Comparison of ENCODE assay signal across 8 mouse cellular contexts in the genomic region with DNA sequence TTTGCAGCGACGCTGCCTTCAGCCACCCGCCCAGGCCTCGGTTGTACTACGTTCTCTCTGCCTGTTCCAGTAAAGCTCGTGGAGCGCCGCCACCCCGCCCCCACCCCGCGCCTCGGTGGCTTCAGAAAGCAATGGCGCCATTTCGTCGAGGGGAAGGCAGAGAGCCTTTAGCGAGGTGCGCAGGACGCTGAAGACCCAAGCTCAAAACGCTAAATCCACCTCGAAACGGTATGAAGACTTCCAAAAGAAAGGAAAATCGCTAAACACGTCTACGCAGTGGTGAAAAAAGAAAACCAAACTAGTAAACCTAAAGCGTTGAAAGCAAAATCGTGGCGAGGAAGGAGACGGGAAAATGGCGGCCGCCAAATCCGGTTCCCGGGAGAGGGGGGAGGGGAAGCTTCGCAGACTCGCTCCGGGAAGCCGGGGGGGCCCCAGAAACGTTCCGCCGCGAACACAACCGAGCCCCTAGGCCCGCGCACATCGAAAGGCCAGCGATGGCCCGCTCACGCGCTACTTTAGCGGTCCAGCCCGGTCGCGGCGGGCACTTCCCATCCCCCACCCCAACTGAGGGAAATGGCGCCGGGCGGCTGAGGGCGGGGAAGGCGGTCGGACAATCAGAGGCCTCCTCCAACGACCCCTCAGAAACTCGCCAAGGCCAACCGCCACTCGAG. TPM values are rescaled to one million over a fixed set of nuclear protein-coding genes. Genes with fewer than 3 reads are reported as not detected.
DNase-seq lines count a peak whose midpoint lies in the region; ATAC-seq lines count a peak whose summit lies in the region.

No protein-coding gene starts in this region.

- under 1% methylated on average over 60 of the region's 63 CpGs for WGBS in intestine, embryonic 16.5 days

- intact Hi-C loops in gastrocnemius, postnatal 36 days (cut with DNase I): loop anchor here (5.0 kb wide), 1 partner anchor 753 kb away; the partner anchor contains the start of gene Hoxa7
- intact Hi-C loops in left cerebral cortex, postnatal 25 days (cut with DNase I): loop anchor here (1.0 to 2.0 kb wide), 2 partner anchors 84 to 111 kb away; no protein-coding TSS in a partner anchor

- DNase-seq in adrenal gland, adult 2 months: peak; percentile 88
- peak; percentile 62 for DNase-seq in embryo, embryonic 11.5 days (ENCODE audit: low read depth, low spot score)
- peak; percentile 62 to 78 for DNase-seq in gastrocnemius, postnatal 36 days
- DNase-seq in left cerebral cortex, postnatal 25 days (ENCODE audit: low spot score in 2 of 2): peak; percentile 68 to 77
- DNase-seq in mesoderm, embryonic 11.5 days (ENCODE audit: low read depth, low spot score): peak; percentile 84
- peak; percentile 44 to 52 for DNase-seq in right cerebral cortex, postnatal 36 days (ENCODE audit: low spot score in 2 of 2)
- DNase-seq in urinary bladder, postnatal 4 days (ENCODE audit: low spot score in 2 of 2): peak; percentile 65 to 74

- no peaks in the 10 kb centered on the region for H3K9me3 ChIP-seq in intestine, embryonic 16.5 days (ENCODE audit: control insufficient read depth, low read length)

- no peaks in the 10 kb centered on the region for H3K27me3 ChIP-seq in intestine, embryonic 16.5 days (replicated peaks; ENCODE audit: control insufficient read depth, insufficient read depth, low read length)

- H3K9ac ChIP-seq in intestine, embryonic 16.5 days (ENCODE audit: low read depth, low read length): peak overlapping the region; percentile 99

- peak overlapping the region; percentile 97 for H3K4me3 ChIP-seq in intestine, embryonic 16.5 days (ENCODE audit: low read length)

- H3K36me3 ChIP-seq in intestine, embryonic 16.5 days (ENCODE audit: control insufficient read depth, insufficient read depth, low read length): peaks cover 7% of the 10 kb centered on the region; the same call in 1 of the 2 replicates

- peak; percentile 30 for ATAC-seq in intestine, embryonic 16.5 days

- peak overlapping the region; percentile 100 for H3K27ac ChIP-seq in intestine, embryonic 16.5 days (ENCODE audit: low read length)

- no peak overlapping the region for H3K4me2 ChIP-seq in intestine, embryonic 16.5 days (ENCODE audit: low read depth, low read length)

- H3K4me1 ChIP-seq in intestine, embryonic 16.5 days (ENCODE audit: control insufficient read depth, insufficient read depth, low read length): peaks cover 25% of the 10 kb centered on the region

RNA-seq across cellular contexts. Expression of gene Hnrnpa2b1, which starts 0.7 kb away (rescaled TPM):
- total RNA-seq in adrenal gland, adult 2 months (2021): 100 to 1,000 TPM; 435 to 575 TPM
- 35.2 and 41.0 TPM in 2 replicates for polyA plus RNA-seq in adrenal gland, adult 2 months (2012; rRNA removed)
- total RNA-seq in gastrocnemius, postnatal 36 days (2021): 100 to 1,000 TPM; 284 to 312 TPM
- 1,302 and 1,450 TPM in 2 replicates for polyA plus RNA-seq in intestine, embryonic 16.5 days (2015; fragmentation: Nextera tagmentation; extraction: Ambion mirVana)
- total RNA-seq in left cerebral cortex, postnatal 25 days (2021): 100 to 1,000 TPM; 422 to 444 TPM

RNA-seq across cellular contexts. Expression of gene Cbx3, which starts 1.1 kb away (rescaled TPM):
- 10 to 100 TPM; 58.8 to 97.3 TPM for total RNA-seq in adrenal gland, adult 2 months (2021)
- 5.3 and 5.9 TPM in 2 replicates for polyA plus RNA-seq in adrenal gland, adult 2 months (2012; rRNA removed)
- 10 to 100 TPM; 34.4 to 43.0 TPM for total RNA-seq in gastrocnemius, postnatal 36 days (2021)
- 266 and 290 TPM in 2 replicates for polyA plus RNA-seq in intestine, embryonic 16.5 days (2015; fragmentation: Nextera tagmentation; extraction: Ambion mirVana)
- 100 to 1,000 TPM; 134 to 138 TPM for total RNA-seq in left cerebral cortex, postnatal 25 days (2021)

RNA-seq across cellular contexts. Expression of gene Nfe2l3, which starts 36.6 kb away (rescaled TPM):
- total RNA-seq in adrenal gland, adult 2 months (2021): under 1 TPM in 1 of 2 experiments, not detected in 1; 0.76 TPM
- polyA plus RNA-seq in adrenal gland, adult 2 months (2012; rRNA removed): 0.18 and 0.84 TPM in 2 replicates
- total RNA-seq in gastrocnemius, postnatal 36 days (2021): under 1 TPM in 1 of 2 experiments, not detected in 1; 0.15 TPM
- polyA plus RNA-seq in intestine, embryonic 16.5 days (2015; fragmentation: Nextera tagmentation; extraction: Ambion mirVana): 0.95 and 1.2 TPM in 2 replicates
- 1 to 10 TPM; 1.7 to 2.2 TPM for total RNA-seq in left cerebral cortex, postnatal 25 days (2021)

RNA-seq across cellular contexts. Expression of gene Snx10, which starts 54.7 kb away (rescaled TPM):
- 10 to 100 TPM; 36.2 to 69.2 TPM for total RNA-seq in adrenal gland, adult 2 months (2021)
- polyA plus RNA-seq in adrenal gland, adult 2 months (2012; rRNA removed): 0.81 and 0.95 TPM in 2 replicates
- 1 to 10 TPM; 4.6 to 6.4 TPM for total RNA-seq in gastrocnemius, postnatal 36 days (2021)
- 11.3 and 12.1 TPM in 2 replicates for polyA plus RNA-seq in intestine, embryonic 16.5 days (2015; fragmentation: Nextera tagmentation; extraction: Ambion mirVana)
- total RNA-seq in left cerebral cortex, postnatal 25 days (2021): 100 to 1,000 TPM; 108 to 116 TPM

Comparison
In these comparisons a context has a peak if more than half of its experiments do, and no peak if none do; other contexts are left out.
1. Peak in every context shown above with its lines: DNase-seq, ATAC-seq, H3K4me3 ChIP-seq and H3K27ac ChIP-seq.